Mouse (Mus musculus): ENCODE results near the gene Rad9b.

The Rad9b gene

DNA sequence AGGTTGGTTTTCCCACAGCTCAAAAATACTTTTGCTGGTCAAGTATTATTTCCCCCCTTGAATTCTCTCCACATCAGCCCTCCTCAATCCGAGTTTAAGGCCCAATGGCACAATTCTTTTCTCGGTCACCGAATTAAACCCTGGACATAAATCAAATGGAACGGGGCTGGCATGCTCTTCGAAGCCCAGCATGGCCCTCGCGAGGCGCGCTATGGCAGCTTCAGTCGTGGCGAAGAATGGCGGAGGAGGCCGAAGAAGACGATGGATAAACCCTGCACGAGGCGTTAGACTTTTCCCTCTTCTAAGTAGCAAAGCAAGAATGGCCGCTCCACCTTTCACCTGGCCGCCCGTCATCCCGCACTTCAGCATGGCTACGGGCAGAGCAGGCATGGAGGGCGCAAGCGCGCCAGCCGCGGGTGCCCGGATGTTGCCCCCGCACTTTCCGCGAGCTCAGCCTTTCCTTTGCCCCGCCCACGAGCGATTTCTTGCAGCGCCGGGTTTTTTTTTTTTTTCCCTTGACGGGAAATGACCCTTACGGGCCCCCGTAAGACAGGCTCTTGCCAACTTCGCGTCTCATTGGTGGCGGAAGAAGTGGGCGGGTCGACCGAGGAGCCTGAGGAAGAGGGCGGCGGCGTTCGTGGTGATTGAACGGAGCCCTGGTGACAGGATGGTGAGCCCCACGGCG is at the start of gene Rad9b, which contains the start of gene Vps29:
Gene Rad9b (minus strand): TSS at position 427 of the 685 bp plus-strand sequence.
Gene Vps29 (plus strand): TSS at position 563 of the 685 bp plus-strand sequence.
- DNase-seq: peak; percentile 99 to 100

- DNase-seq: no peak
Measured at GRCm38 (mm10) chr5:122403362-122403761, 49.3 kb upstream of the Rad9b start.

DNA sequence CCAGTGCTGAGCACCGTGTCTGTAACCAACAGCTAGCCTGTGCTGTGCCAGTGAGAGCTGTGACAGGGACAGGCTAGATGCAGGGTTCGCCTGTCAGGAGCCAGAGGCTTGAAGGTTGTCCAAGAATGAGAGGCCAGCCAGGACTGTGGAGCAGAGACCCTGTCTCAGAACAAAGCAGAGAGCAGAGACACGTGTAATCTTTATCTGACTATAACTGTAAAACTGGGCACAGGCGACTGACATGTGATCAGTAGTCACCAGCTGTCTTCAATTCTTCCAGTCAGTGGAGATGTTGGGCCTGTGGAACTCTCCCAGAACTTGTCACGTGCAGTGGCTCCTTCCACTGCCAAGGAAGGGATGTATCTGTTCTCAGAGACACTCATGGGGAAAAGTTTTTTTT is 48.7 kb upstream of the Rad9b start:
- DNase-seq: no peak

DNA sequence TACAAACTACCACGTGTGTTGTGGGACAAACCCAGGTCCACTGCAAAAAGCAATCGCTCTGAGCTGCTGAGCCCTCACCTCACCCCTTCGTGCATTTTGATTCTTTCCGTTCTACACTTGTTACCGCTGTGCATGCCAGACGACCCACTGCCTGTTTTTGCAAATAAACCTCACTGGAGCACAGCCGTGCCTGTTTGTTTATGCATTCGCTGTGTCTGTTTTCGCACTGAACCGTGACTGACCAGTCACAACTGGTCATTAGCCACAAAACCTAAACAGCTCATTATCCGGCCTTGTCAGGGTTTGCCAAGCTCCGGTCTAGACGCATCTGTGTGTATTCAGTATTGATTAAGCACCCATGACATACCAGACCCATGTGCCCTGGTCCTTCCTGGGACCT is 48.1 kb upstream of the Rad9b start:
- DNase-seq: no peak

DNA sequence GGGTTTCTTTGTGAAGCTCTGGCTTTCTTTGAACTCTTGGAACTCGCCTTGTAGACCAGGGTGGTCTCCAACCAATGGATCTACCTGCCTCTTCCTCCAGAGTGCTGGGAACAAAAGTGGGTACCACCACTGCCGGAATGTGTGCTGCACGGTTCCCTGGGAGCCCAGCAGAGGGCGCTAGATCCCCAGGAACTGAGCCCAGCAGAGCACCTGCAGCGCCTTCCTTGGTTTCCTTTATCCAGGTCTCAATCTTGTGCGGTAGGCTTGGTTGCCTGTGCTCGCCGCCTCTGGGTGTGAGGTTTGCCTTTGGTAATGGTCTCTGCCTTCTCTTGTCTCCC is 47.2 kb upstream of the Rad9b start:
- DNase-seq: peak; percentile 68 to 79

DNA sequence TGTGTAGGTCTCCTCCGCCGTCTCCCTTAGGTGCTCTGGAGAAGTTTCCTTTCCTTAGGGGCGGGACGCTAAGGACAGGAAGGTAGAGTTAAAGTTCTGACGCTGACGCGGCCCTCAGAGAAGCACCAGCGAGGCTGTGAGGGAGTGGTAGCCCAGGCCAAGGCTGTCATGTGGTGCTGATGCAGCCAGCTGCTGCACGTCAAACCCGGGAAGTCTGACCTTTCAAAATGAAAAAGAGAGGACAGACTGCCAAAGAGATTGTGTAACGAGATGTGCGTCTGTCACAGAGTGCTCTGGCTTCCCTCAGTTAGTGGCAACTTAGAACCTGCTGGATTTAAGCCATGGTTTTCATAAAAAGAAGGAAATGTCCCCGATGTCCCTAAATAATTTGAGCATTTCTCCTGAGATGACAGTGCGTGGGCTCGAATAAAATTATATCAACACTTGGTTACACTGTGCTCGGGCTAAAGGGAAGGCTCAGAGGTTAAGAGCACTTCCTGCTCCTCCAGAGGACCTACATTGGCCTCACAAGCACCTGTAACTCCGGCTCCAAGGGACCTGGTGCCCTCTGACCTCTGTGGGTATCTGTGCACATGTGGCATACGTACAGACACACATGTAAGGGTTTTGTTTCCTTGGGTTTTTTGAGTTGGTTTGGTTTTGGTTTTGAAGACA is 46.7 kb upstream of the Rad9b start:
- DNase-seq: peak; percentile 68 to 87

DNA sequence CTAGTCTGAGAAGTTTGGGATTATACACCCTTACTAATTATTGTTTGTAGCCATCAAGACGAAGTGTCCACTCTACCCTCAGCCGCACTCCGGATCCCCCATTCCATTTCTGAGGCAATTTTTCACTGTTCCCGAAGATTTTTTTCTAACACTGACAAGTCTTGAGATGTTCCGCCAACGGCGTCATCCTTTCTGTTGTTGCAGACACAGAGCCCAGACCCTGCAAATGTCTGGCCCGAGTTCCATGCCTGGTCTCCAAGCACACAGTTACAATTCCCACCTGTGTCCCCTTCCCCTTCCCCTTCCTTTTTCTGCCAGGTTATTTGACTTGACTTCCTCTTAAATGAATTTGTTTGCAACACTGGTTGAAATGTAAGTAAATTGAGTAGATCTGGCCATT is 45.8 kb upstream of the Rad9b start:
- no peak for DNase-seq

- DNase-seq: no peak
Measured at GRCm38 (mm10) chr5:122397495-122397894, 43.5 kb upstream of the Rad9b start.

GRCm38 (mm10) chr5:122396791-122397190 is 42.8 kb upstream of the Rad9b start:
- peak; percentile 74 to 85 for DNase-seq

- DNase-seq: peak; percentile 83 to 90
Measured at GRCm38 (mm10) chr5:122393887-122394286, 39.9 kb upstream of the Rad9b start.

GRCm38 (mm10) chr5:122392227-122393004 is 38.4 kb upstream of the Rad9b start:
- peak; percentile 19 to 62 for DNase-seq

DNA sequence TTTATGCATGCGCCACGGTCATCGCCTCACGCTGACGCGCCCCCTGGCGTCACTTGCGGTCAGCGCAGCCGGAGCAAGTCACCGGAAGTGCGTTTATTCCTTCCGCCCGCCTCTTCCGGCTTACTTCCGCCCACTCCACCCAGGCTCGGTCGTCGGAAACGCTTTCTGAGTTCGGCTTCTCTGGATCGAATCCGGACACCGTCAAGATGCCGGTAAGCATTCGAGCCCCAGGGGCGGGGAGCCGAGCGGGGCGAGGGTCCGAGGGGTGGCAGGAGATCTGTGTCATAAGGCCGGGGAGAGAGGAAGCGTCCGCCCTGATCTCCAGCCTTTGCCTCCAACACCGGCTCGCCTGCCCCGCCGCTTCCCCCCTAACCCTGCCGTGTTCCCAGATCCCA is 37.8 kb upstream of the Rad9b start, which contains the start of gene Arpc3:
Gene Arpc3 (plus strand): TSS at position 93 of the 395 bp plus-strand sequence.
- peak; percentile 93 for DNase-seq

DNA sequence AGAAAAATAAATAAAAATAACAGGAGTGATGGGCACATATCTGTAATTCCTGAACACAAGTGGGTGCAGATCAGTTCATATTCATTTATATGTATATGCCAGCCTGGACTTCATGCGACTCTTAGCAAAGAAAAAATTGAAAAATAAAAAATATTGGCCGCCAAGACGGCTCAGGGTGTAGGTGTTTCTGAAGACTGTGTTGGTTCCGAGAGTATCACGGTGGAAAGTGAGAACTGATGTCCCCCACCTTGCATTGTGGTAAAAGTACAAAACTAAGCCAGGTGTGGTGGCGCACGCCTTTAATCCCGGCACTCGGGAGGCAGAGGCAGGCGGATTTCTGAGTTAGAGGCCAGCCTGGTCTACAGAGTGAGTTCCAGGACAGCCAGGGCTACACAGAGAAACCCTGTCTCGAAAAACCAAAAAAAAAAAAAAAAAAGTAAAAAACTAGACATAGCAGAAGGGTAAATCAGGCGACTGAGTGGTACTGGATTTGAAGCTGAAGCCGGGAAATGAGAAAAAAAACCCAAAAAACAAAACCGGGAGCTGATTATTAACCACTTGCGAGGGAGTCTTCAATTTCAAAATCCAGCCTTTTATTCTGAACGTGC is 37.2 kb upstream of the Rad9b start:
- no peak for DNase-seq

DNA sequence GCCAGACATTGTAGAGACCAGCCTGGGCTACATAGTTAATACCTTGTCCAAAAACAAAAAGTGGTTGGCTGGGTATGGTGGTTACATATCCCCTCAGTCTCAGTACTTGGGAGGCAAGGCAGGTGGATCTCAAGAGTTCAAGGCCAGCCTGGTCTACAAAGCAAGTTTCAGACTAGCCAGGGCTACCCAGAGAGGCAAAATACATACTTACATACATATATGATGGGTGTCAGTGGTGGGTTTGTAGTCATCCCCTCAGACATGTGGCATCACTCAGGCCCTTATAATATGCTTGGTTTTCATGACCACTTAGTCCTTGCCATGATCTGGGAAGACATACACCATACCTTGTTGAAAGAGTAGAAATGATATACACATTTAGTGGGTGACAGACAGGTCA is 36.6 kb upstream of the Rad9b start:
- DNase-seq: no peak

DNA sequence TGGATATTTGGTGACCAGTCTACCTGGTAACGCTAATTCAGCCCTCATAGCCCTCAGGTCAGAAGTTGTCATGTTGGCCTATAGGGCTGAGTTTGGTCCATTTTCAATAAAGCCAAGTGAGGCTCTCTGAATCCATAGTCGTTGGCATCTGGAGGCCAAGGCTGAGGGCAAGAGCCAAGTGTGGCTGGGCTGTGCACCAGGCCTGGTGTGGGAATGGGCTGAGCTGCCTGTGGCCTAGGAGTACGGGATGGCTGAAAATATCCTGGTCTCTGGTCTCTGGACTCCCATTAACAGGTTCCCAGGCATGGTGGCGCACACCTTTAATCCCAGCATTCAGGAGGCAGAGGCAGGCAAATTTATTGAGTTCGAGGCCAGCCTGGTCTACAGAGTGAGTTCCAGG is 36.0 kb upstream of the Rad9b start:
- DNase-seq: no peak

GRCm38 (mm10) chr5:122379374-122380155 is 25.5 kb upstream of the Rad9b start:
- DNase-seq: peak; percentile 81

GRCm38 (mm10) chr5:122378171-122378570 is 24.1 kb upstream of the Rad9b start:
- DNase-seq: no peak

- DNase-seq: no peak
Measured at GRCm38 (mm10) chr5:122377101-122377833, 23.2 kb upstream of the Rad9b start.

DNA sequence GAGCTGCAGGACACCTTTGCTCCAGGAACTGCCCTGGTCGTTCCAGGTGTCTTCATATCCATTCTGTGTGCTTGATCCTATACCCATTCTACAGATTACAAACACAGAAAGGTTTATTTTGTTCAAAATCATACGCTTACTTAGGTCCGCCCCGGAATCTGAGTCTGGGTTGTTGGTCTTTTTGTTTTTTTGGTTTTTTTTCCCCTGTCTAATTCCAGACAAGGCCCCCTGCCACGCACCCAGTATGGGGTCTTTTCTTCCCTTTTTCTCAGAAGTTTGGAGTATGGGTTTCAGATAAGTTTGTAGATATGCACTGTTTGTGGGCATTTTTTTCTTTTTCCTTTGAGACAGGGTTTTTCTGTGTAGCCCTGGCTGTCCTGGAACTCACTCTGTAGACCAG is 18.8 kb upstream of the Rad9b start:
- no peak for DNase-seq

- DNase-seq: peak; percentile 99
Measured at GRCm38 (mm10) chr5:122372192-122372769, 18.2 kb upstream of the Rad9b start, which contains the start of gene Fam216a. Gene Fam216a, minus strand, starts transcription at chr5:122372364.

GRCm38 (mm10) chr5:122371591-122372191 is 17.7 kb upstream of the Rad9b start, which contains the start of gene Gpn3:
Gene Gpn3, plus strand, starts transcription at chr5:122371876.
- peak in 1 of 2 experiments; percentile 37 for DNase-seq

Data from kidney, postnatal 25 days (tissue).